Mouse (Mus musculus) spleen, embryonic (tissue): Measurements from ENCODE around the gene Gm15097.
"Not testable (repeated sequence)": the region's sequence is repeated elsewhere in the genome, so short reads cannot be mapped to it uniquely, and the experiment has no call there.

ENCODE experiments used
- CTCF ChIA-PET: fragments of 350-600 bp; sonication (Branson Sonifier 250); formaldehyde crosslinking; loops from one replicate; lab custom pipeline; 2022; lab: Charles Lee

Gm15097 gene

DNA sequence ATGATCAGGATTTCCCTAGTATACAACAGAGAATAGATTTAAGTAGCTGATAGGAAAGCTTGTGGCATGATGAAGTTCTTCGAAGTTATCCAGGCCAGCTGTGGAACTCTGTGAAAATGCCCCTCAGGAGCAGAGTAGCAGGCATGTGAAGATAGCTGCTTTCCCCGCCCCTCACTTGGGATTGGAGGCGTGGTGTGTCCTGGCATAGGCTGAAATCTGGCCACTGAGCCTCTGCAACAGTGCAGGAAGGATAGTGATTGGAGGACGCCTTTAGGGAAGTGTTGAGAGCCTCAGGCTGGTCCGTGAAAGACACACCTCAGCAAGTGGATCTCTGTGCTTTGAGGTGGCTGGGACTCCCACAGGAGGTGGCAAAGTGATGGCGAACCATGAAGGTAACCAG is at the start of gene Gm15097:
TSS of gene Gm15097 (plus strand) at position 301 of the 400 bp plus-strand sequence.
- CTCF ChIA-PET, result not testable (repeated sequence)

DNA sequence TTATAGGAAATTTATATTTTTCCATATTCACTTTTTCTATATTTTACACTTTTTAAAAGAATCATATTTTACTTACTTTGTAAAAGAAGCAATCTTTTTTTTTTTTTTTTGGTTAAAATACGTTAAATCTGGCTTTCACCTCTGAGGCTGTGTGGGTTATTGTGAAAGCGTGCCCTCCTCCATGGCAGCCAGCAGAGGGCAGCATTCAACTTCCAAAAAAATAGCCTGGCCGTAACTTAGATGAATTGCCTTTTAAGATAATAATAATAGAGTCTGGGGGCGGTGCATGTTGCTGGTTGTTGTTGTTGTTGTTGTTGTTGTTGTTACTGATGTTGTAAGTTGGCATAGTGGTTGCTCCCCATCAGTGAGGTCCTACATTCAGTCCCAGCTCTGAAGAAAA is 21.4 kb upstream of the Gm15097 start:
- CTCF ChIA-PET, result not testable (repeated sequence)

DNA sequence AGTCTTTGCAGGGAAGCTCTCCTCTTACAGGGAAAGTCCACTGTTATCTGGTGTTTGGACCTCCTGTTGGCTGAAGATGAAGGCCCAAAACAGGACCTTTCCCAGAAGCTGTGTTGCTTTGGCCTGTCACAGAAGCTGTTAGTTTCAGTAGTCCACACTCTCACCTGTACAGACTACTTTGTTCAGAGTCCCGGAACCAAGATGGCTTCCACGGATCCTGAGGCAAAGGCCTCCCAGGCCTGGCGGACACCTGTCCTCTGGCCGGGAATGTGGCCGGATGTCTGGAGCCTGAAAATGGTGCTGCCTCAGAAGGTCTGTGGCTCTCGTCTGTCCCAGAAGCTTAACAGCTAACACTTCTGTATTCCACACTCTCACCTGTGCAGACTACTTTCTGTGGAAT is 26.9 kb downstream of the Gm15097 start:
- CTCF ChIA-PET, result not testable (repeated sequence)
